Mouse (Mus musculus) G1E (cell line): ENCODE measurements around the gene Thsd4.

Experiments
- CTCF ChIP-seq: IDR thresholded peaks from 2 replicates; pipeline ENCODE4 v1.5.1; 2012; ENCODE audit warnings: low read depth, low read length, inconsistent platforms, mixed read lengths
- GATA1 ChIP-seq: IDR thresholded peaks from 2 replicates; pipeline ENCODE4 v1.6.1; 2012; ENCODE audit warnings: borderline replicate concordance, low read length, inconsistent platforms, mixed read lengths
- POLR2AphosphoS5 ChIP-seq: IDR thresholded peaks from 2 replicates; pipeline ENCODE4 v1.6.1; 2012; ENCODE audit warnings: low read depth, low read length, inconsistent platforms; ENCODE audit not compliant: insufficient replicate concordance

- TF ChIP-seq CTCF: no peak
- no peak for TF ChIP-seq GATA1
- TF ChIP-seq POLR2AphosphoS5: no peak
These were observed 76.0 kb downstream of the Thsd4 start for GRCm38 (mm10) chr9:60445821-60446220.
